In the genomic region with DNA sequence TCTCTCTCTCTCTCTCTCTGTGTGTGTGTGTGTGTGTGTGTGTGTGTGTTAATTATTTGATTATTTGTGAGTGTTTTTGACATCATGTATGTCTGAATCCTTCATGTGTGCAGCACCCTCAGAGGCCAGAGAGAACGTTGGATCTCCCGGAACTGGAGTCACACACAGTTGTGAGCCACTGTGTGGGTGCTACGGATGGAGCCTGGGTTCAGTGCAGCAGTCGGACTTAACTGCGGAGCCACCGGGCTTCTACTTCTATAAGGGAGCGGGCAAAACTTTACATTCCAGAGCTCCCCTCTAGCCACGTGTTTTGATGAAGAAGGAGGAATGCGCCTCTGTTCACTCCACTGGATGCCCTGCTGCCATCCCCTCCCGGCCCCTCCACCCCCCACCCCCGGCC, we compare ENCODE assay signal across 16 mouse cellular contexts.
A peak's percentile ranks its signal among the peaks of the same experiment; 100 is the strongest.
DNase-seq lines count a peak whose midpoint lies in the region; ATAC-seq and TF ChIP-seq lines count a peak whose summit lies in the region.
"Had no signal": no experiment of that assay in that cellular context is flagged by ENCODE, and none has a peak within 500 bp of the region (broad histone marks: within the 10 kb centered on the region; RNA-seq: fewer than 3 reads in every experiment).

No protein-coding gene starts in this region.

- H3K9me3 ChIP-seq in hindbrain, embryonic 11.5 days (ENCODE audit: control insufficient read depth, low read length): no peaks in the 10 kb centered on the region
- no peaks in the 10 kb centered on the region for H3K9me3 ChIP-seq in hindbrain, embryonic 13.5 days
- no peaks in the 10 kb centered on the region for H3K9me3 ChIP-seq in lung, postnatal 0 days (ENCODE audit: low read length)
- H3K9me3 ChIP-seq in embryonic facial prominence, embryonic 13.5 days: no peaks in the 10 kb centered on the region
- H3K9me3 ChIP-seq in stomach, embryonic 14.5 days (ENCODE audit: control insufficient read depth, low read depth, low read length): no peaks in the 10 kb centered on the region
- H3K9me3 ChIP-seq: megakaryocyte, embryonic 14.5 days had no signal

- TF ChIP-seq EP300 in lung, postnatal 0 days (IDR thresholded peaks at IDR 0.05): no peak

- H3K4me3 ChIP-seq in hindbrain, embryonic 11.5 days (ENCODE audit: low read depth, low read length): no peak overlapping the region
- no peak overlapping the region for H3K4me3 ChIP-seq in hindbrain, embryonic 13.5 days
- no peak overlapping the region; the same call in 1 of the 2 replicates for H3K4me3 ChIP-seq in lung, postnatal 0 days (ENCODE audit: low read depth, low read length)
- peak overlapping the region; percentile 32 for H3K4me3 ChIP-seq in embryonic facial prominence, embryonic 13.5 days
- H3K4me3 ChIP-seq in stomach, embryonic 14.5 days (ENCODE audit: low read depth, low read length): no peak overlapping the region
- H3K4me3 ChIP-seq: megakaryocyte, embryonic 14.5 days had no signal

- no peaks in the 10 kb centered on the region for H3K4me1 ChIP-seq in hindbrain, embryonic 11.5 days (replicated peaks; ENCODE audit: control insufficient read depth, insufficient read depth, low read length)
- H3K4me1 ChIP-seq in hindbrain, embryonic 13.5 days (replicated peaks): peaks cover 7% of the 10 kb centered on the region; the same call in 1 of the 2 replicates
- H3K4me1 ChIP-seq in lung, postnatal 0 days (ENCODE audit: insufficient read depth, low read depth, low read length): no peaks in the 10 kb centered on the region
- H3K4me1 ChIP-seq in embryonic facial prominence, embryonic 13.5 days: peaks cover 18% of the 10 kb centered on the region
- 0 out of 2 replicates have a peak, but pooled peaks cover 3% of the 10 kb centered on the region for H3K4me1 ChIP-seq in stomach, embryonic 14.5 days (ENCODE audit: control insufficient read depth, insufficient read depth, low read length)
- H3K4me1 ChIP-seq: megakaryocyte, embryonic 14.5 days had no signal

- DNase-seq in hindbrain, embryonic 11.5 days (ENCODE audit: low spot score): peak; percentile 22
- DNase-seq in lung, postnatal 0 days (ENCODE audit: low spot score): no peak
- no peak for DNase-seq in lung, postnatal 36 days
- no peak for DNase-seq in right cerebral cortex, postnatal 14 days
- no peak for DNase-seq in right cerebral cortex, postnatal 4 days
- DNase-seq: cerebellum, adult 8-10 months; forebrain, postnatal 0 days; gastrocnemius, postnatal 36 days had no signal

- H3K27me3 ChIP-seq in hindbrain, embryonic 11.5 days (ENCODE audit: control insufficient read depth, insufficient read depth, low read length): no peaks in the 10 kb centered on the region
- no peaks in the 10 kb centered on the region for H3K27me3 ChIP-seq in hindbrain, embryonic 13.5 days
- no peaks in the 10 kb centered on the region for H3K27me3 ChIP-seq in lung, postnatal 0 days (replicated peaks; ENCODE audit: insufficient read depth, low read length)
- no peaks in the 10 kb centered on the region for H3K27me3 ChIP-seq in embryonic facial prominence, embryonic 13.5 days
- no peaks in the 10 kb centered on the region for H3K27me3 ChIP-seq in stomach, embryonic 14.5 days (ENCODE audit: control insufficient read depth, insufficient read depth, low read length)
- H3K27me3 ChIP-seq: CH12.LX; megakaryocyte, embryonic 14.5 days; Patski had no signal

- H3K27ac ChIP-seq in hindbrain, embryonic 11.5 days (ENCODE audit: low read depth, low read length): no peak overlapping the region
- H3K27ac ChIP-seq in hindbrain, embryonic 13.5 days: no peak overlapping the region
- H3K27ac ChIP-seq in lung, postnatal 0 days (ENCODE audit: low read length): no peak overlapping the region
- no peak overlapping the region for H3K27ac ChIP-seq in embryonic facial prominence, embryonic 13.5 days
- no peak overlapping the region for H3K27ac ChIP-seq in stomach, embryonic 14.5 days (ENCODE audit: low read length)
- H3K27ac ChIP-seq: liver, embryonic 14.5 days had no signal

- 47% methylated on average over 11 of the region's 11 CpGs for WGBS in hindbrain, embryonic 11.5 days
- 51% methylated on average over 11 of the region's 11 CpGs for WGBS in hindbrain, embryonic 13.5 days
- 34% methylated on average over 11 of the region's 11 CpGs for WGBS in lung, postnatal 0 days
- 14% methylated on average over 11 of the region's 11 CpGs for WGBS in embryonic facial prominence, embryonic 13.5 days
- WGBS in stomach, embryonic 14.5 days: 37% methylated on average over 11 of the region's 11 CpGs

- TF ChIP-seq CTCF in lung, postnatal 0 days (IDR thresholded peaks at IDR 0.05): no peak

- no peaks in the 10 kb centered on the region for H3K36me3 ChIP-seq in hindbrain, embryonic 11.5 days (ENCODE audit: control insufficient read depth, insufficient read depth, low read length)
- no peaks in the 10 kb centered on the region for H3K36me3 ChIP-seq in hindbrain, embryonic 13.5 days
- no peaks in the 10 kb centered on the region for H3K36me3 ChIP-seq in lung, postnatal 0 days (ENCODE audit: insufficient read depth, low read length)
- H3K36me3 ChIP-seq in embryonic facial prominence, embryonic 13.5 days: no peaks in the 10 kb centered on the region
- H3K36me3 ChIP-seq in stomach, embryonic 14.5 days (ENCODE audit: control insufficient read depth, insufficient read depth, low read length): no peaks in the 10 kb centered on the region

- H3K4me2 ChIP-seq in hindbrain, embryonic 11.5 days (replicated peaks; ENCODE audit: low read depth, low read length): no peak overlapping the region
- no peak overlapping the region for H3K4me2 ChIP-seq in hindbrain, embryonic 13.5 days
- H3K4me2 ChIP-seq in lung, postnatal 0 days (replicated peaks; ENCODE audit: low read depth, low read length): peak overlapping the region; percentile 56; the same call in 1 of the 2 replicates
- peak overlapping the region; percentile 68 for H3K4me2 ChIP-seq in embryonic facial prominence, embryonic 13.5 days
- peak overlapping the region; percentile 40; the same call in 1 of the 2 replicates for H3K4me2 ChIP-seq in stomach, embryonic 14.5 days (replicated peaks; ENCODE audit: low read depth, low read length)

- H3K9ac ChIP-seq in hindbrain, embryonic 11.5 days (ENCODE audit: low read depth, low read length): no peak overlapping the region
- H3K9ac ChIP-seq in hindbrain, embryonic 13.5 days: no peak overlapping the region
- no peak overlapping the region for H3K9ac ChIP-seq in lung, postnatal 0 days (replicated peaks; ENCODE audit: low read depth)
- no peak overlapping the region for H3K9ac ChIP-seq in embryonic facial prominence, embryonic 13.5 days
- H3K9ac ChIP-seq in stomach, embryonic 14.5 days (replicated peaks; ENCODE audit: low read depth, low read length): no peak overlapping the region
- H3K9ac ChIP-seq: forebrain, postnatal 0 days; liver, embryonic 14.5 days had no signal

- no peak for ATAC-seq in hindbrain, embryonic 11.5 days (ENCODE audit: low FRiP score)
- ATAC-seq in hindbrain, embryonic 13.5 days (ENCODE audit: low FRiP score): no peak
- no peak for ATAC-seq in lung, postnatal 0 days
- no peak for ATAC-seq in embryonic facial prominence, embryonic 13.5 days (ENCODE audit: insufficient number of reproducible peaks, insufficient read depth, low FRiP score, low TSS enrichment, low read depth)
- no peak for ATAC-seq in stomach, embryonic 14.5 days (ENCODE audit: insufficient number of reproducible peaks, insufficient read depth, low FRiP score, low read depth)
- ATAC-seq: forebrain, postnatal 0 days; inflammation-experienced regulatory T-cells, adult 6 months; Patski had no signal

Comparison
In these comparisons a context has a peak if more than half of its experiments do, and no peak if none do; other contexts are left out.
1. H3K4me2 ChIP-seq: peak in lung, postnatal 0 days (single experiment), embryonic facial prominence, embryonic 13.5 days (single experiment) and stomach, embryonic 14.5 days (single experiment); none in hindbrain, embryonic 11.5 days (single experiment) and hindbrain, embryonic 13.5 days (single experiment).